Mouse (Mus musculus) urinary bladder, adult 2 months (tissue): ENCODE measurements around the gene Inka2. TPM values are rescaled to one million over a fixed set of nuclear protein-coding genes. Genes with fewer than 3 reads are reported as not detected.

ENCODE experiments used
- DNase-seq: peaks from one replicate; pipeline ENCODE4 v3.0.0; 2022; ENCODE audit warnings: low spot score
- polyA plus RNA-seq: library from polyadenylated mRNA; depleted of rRNA; stranded (reverse); fragments of >200 nt; gene quantifications from 2 replicates; pipeline ENCODE4 v1.2.3, GENCODE M21; 2012

Gene Inka2
- polyA plus RNA-seq, 1 experiment = 19.8 TPM

DNA sequence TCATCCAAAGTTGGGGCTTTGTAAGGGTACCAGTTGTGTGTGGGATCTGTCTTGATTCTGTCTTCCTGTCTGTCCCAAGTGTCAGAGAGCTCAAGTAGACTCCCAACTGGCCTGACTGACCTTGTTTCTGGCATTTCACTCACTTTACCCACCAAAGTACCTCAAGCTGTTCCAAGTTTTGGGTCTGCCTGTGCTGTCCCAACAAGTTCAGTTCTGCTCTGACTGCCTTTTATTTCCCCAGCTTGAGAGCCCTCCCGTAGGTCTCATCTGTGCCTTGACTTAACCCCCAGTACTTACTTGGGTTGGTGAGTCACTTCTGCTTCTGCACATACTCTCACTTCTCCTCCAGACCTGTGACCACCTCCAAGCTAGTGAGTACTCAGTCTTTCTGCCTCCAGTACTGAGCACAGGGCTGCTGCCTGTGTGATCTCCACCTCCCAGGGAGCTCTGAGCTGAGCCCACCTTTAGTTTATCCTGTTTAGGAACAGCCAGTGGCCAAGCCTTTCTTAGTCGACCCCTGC lies 17.3 kb downstream of the Inka2 start:
- no peak for DNase-seq

DNA sequence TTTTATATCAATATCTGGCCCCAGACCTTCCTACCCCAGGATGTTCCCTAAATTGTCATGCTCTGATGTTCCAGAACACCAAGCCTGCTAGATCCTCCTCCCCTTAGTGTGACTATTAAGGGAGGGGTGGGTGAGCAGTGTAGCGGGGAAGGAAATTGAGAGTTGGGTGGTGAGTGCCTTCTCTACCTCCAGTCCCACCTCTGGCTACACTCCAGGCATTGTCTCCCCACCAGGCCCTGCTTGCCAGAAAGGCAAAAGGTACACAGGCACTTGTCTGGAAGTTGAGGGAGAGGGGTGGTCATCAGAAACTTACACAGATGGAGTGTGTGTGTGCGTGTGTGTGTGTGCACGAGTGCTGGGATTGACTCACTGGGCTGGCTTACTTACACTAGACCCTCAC lies 18.1 kb downstream of the Inka2 start:
- no peak for DNase-seq

DNA sequence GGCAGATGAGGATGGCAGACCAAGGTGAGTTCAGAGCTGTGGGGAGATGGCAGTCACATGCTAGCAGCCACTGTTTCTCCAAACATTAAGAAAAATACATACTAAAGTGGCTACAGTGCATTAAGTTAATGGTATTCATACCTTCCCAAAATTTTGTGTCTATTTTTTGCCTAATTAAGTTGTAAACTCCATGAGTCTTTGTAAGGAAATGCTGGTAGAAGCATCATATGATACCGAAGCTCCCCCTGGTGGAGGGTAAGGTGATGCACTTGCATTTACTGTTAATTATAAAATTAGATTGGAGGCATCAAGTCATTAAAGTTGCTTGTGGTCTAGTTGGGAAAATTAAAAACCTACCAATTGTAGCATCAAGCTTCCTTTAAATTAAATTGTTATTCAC lies 21.6 kb downstream of the Inka2 start:
- no peak for DNase-seq

DNA sequence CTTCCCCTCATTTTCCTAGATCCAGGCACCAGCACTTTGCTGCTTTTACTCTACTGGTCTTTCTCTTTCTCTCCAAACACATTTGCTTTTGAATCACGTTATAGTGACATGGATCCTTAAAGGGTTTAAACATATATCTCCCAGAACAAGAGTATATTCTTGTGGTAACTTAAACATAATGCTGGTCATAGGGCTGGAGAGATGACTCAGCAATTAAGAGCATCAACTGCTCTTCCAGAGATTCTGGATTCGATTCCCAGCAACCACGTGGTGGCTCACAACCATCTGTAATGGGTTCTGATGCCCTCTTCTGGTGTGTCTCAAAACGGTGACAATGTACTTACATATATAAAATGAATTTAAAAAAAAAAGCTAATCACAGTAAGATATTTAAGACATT lies 28.0 kb downstream of the Inka2 start:
- DNase-seq = no peak

DNA sequence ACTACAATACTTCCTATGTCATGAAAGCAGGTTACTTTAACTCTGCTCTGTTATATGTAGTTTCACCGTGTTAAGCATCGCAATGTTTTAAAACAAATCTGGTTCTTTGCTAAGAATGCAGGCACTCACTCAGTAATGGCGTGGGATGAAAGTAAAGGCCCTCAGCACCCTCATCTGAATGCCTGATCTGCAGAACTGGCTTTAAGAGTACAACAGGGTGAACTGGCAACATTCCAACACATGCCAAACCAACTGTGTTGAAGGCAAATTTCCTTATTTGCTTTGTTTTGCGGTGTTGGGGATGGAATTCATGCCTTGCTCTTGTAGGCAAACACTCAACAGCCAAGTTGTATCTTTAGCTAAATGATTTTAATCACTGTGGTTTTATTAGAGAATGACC lies 29.1 kb downstream of the Inka2 start:
- no peak for DNase-seq

DNA sequence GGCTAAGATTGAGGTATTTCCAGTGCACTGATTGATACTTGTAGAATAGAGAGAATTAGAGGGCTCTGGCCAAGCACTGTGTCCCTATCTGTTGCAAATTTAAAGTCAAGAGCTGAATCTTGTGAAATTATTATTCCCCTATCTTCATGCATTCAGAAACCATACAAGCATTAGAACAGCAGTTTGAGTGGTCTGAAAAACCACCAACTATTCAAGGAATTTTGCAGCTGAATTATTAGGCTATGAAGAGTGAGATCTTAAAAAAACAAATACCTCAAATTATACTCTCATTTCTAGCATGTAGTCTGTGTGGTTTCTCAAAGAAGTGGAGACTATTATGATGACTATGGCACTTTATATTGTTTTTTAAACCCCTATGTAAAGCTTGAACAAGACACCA lies 30.9 kb downstream of the Inka2 start:
- no peak for DNase-seq

DNA sequence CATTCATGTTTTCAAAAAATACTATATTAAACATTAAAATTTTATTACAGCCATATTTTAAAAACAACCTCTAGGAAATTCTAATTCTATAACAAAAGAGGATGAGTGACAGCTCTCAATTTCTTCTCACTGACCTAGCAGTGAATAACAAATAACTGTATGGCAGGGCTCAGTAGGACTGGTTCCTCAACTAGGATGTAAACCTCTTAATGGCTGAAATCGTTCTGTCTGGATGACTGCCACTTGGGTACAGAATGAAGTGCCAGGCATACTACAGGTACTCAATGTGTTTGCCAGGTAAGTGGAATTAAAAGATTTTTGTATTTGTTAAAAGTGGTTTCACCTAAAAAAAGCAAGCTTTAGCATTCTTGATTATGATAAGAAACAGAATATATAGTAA lies 31.7 kb downstream of the Inka2 start:
- no peak for DNase-seq

DNA sequence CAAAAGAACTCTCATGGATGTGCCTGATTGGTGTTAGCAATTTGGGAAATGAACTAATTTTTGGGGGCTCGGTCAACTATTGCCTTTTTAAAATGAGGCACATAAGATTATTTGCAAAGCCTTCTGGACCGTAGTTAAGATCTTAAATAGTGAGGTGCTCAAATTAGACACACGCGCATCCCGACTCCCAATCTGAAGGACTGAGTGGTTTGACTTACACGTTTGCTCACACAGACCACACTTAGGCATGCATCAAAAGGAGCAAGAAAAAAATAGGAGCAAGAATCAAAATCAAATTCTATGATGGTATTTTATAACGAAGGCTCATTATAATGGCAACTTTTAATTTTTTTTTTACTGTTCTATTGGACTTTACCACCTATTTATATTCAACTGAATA lies 32.7 kb downstream of the Inka2 start:
- no peak for DNase-seq

DNA sequence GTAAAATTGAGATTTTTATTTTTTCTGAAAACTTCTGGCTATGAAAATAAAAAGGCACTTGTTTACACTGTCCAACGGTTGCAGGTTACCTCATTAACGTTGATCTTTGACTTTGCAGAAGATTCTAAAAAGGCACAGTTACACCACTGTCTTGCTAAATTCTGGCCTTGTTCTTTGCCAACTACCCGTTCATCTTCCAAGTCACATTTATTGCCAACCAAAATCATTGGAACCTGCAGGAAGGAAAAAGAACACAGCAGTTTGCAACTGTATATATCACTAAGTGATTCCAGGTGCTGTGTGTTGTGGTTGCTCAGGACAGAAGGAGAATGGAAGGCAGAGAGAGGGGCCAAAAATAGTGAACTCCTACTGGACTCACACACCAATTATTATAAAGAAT lies 33.3 kb downstream of the Inka2 start:
- DNase-seq = no peak

DNA sequence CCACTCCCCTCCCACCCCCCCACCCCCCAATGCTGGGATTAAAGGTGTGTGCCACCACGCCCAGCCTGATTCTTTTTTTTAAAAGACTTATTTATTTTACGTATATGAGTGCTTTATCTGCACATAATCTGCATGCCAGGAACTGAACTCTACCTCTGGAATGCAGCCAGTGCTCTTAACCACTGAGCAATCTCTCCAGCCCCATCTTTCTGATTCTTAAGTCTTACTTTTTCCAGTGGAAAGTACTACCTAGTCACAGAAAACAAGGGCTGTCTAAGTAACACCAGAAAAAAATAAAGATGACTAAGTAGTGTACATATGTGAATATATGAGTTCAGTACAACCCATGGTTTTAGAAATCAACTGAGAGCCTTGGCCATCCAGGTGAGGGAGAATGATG lies 42.1 kb downstream of the Inka2 start:
- no peak for DNase-seq

DNA sequence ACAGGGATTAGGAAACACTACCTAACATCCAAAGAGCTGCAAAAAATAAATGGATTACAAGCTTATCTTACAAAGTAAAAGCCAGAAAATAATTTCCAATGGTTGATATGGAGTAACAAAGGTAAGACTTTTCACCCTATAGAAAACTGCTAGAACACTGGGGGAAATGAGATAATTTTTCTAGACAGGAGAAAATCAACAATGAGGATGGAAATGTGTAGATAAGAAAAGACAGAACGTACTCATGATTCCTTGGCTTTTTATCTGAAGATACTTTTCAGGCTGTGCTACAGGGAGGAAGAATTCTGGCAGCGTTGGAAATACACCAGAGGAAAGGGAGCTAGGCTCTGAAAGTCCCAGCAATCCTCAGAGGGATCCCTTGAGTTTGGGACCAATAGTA lies 46.4 kb downstream of the Inka2 start:
- no peak for DNase-seq

DNA sequence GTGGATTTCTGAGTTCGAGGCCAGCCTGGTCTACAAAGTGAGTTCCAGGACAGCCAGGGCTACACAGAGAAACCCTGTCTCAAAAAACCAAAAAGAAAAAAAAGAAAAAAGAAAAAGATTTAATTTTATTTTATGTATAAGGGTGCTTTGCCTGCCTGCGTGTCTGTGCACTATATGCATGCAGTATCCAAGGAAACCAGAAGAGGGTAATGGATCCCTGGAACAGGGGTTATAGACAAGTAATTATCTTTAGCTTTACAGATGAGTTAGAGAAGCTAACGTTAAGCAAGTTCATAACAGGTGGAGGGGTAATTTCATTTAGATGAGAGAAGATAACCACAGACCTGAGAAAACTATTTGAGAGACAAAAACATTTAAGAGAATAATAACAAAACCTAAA lies 49.8 kb downstream of the Inka2 start:
- no peak for DNase-seq

DNA sequence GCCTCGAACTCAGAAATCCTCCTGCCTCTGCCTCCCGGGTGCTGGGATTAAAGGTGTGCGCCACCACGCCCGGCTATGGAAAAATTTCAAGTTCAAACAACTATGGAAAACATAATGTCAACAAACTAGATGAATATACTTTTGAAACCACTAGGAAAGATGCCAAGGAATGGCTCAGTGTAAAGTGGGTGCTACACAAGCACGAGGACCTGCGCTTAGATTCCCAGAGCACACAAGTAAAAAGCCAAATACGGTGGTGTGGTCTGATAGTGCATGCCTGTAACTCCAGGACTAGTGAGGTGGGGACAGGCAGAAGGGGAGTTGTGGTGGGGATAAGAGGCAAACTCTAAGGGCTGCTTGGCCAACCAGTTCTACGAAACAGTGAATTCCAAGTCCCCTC lies 50.7 kb downstream of the Inka2 start:
- DNase-seq = no peak

DNA sequence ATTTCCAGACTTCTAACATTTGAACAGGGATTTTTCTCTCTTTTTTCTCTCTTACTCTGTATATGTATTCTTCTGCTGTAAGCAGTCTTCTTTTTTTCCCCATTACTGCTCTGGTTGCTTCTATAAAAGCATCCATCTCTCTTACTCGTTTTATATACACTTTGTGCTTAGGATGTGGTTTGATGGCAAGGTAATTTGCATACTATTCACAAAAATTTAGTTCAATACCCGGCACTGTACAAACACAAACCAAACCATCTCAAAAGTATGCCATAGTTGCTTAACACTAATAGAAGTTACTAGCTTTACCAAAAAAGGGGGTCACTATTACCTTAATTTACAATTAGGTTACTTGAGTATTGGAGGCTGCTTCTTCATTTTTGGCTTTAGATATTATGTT lies 52.1 kb downstream of the Inka2 start:
- DNase-seq = no peak

DNA sequence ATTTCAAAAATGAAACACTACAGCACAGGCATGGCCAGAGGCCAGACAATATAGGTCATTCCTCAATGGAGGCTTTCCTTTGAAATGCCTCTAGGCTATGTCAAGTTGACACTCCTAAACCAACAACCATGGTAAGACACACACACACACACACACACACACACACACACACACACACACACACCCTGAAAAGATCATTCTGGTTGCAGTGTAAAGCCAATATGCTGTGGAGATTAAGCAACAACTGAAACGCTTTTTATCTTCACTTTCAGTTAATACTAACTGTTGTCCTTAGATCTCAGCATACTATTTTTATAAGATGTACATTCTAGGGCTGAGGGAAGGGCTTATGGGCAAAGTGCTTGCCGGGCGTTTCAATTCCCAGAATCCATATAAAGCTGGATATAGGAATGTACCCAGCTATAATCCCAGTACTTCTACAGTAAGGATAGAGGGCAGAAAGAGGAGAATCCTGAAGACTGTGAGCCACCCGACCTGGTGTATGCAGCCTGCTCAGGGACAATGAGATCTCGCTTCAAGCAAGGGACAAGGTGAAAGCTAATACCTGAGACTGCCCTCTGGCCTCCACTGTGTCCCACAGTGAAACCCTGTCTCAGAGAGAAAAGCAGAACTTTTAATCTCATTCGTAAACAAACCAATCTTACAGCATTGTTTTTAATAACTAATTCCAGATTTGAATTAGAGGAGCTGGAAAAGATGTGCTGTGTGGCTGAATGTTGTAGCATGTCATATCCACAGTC lies 53.1 kb downstream of the Inka2 start:
- no peak for DNase-seq

DNA sequence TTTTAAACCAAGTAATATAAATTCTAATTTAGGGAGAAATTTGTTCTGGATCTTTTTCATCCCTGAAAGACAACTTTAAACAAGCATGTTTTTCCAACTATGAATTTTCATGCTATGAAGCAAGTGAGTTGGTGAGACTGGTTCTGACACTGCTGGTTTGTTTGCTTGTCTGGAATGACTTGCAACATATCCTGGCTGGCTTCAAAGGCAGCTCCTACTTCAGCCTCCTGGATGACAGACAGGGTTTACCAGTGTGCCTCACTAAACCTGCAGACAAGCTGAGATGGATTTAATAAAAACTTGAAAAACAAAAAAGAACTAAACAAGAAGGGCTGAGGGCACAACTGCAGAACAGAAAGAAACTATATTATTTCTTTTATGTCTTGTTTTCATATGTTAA lies 53.7 kb downstream of the Inka2 start:
- no peak for DNase-seq

DNA sequence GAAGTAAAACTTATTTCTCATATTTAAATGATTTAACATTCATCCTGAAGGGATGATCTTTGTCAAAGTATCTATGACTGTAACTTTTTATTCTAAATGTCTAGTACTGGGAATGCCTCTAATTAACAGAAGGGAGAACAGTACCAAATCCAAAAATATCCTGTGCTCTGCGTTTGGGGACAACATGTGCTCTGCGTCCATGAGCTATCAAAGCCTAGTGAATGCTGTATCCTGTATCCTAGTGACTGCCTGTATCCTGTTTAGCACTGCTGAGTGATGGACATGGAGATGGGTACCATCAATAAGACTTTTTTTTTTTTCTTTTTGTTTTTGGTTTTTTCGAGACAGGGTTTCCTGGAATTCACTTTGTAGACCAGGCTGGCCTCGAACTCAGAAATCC lies 54.3 kb downstream of the Inka2 start:
- no peak for DNase-seq

DNA sequence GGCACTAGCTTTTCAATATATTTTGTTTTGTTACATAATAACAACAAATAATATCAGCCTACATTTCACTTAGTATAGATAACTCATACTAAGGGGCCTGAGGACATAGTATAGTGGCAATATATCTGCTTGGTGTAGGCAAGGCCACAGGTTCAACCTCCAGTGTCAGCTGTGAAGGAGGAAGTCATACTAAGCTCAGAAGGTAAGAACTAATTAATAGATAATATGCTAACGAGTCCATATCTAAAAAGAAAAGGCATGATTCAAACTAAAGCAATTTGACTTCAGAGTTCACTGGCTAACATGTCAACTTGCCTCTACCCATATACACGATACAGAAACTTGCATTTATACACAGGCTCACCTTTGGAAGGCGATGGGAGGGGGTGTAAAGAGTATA lies 55.7 kb downstream of the Inka2 start:
- no peak for DNase-seq

DNA sequence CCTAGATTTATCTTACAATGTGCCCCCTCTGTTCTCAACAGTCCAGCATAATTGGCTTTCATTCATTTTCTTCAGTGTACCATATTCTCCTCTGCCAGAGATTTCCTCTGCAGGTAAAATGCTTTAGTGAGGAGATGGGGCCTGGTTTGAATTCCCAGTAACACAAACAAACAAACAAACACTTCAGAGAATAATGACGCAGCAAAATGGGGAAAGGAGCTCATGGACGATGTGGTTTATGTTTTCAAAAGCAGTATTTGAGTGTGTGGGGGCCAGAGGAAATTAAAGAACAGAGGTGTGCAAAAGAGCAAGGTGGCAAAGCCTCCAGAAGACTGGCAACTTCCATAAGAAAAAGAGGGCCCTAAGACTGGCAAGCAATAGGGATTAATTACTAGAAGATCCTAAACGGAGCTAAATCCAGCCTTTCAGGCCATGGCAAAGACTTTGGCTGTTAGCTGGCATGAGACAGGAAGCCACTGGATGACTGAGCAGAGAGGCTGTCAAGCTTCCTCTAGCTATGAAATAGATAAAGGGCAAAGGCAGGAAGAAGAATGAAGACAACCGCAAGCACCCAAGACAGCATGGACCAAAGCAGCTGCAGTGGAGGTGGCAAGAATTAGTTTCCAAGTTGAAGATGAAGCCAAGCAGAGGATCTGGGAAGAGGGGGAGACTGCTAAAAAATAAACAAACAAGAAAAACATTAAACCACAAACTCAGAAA lies 58.9 kb downstream of the Inka2 start:
- DNase-seq = no peak

DNA sequence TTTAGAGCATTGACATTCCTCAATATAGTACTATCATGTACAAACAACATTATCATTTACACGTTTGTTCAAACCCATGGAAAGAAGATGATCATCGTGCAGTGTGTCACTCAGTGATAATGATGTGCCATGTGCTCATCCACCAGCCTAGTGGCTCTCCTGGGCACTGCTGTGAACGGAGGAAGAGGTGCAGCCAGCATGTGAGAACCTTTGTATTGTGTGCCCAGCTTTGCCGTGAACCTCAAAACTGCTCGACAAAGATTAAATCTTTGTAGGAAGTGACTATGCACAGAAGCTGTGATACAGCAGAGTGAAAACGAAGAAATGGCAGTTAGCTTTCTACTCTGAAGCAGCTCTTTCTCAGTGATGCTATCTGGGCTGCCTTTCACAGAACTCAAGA lies 64.1 kb downstream of the Inka2 start:
- DNase-seq = no peak

DNA sequence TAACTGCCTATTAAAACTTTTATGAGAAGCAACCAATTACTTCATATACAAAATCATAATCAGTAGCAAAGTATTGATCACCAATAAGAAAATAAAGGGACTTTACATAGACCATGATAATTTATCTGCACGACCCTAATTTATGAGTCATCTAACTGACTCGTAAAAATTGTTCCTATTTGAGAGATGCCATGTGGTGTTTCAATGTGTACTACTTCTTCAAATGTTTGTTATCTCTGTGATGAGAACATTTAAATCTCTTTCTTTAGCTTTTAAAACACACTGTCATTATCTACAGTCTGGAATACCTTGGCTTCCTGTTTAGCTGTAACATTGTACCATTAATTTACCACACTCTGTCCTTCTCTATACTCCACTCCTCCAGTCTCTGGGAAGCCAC lies 65.0 kb downstream of the Inka2 start:
- no peak for DNase-seq
